Mouse (Mus musculus) CH12.LX (cell line): Measurements from ENCODE around the gene Gdap1l1. TPM values are rescaled to one million over a fixed set of nuclear protein-coding genes. Genes with fewer than 3 reads are reported as not detected.

ENCODE experiments used
- DNase-seq: peaks from one replicate; pipeline ENCODE4 v3.0.0-alpha.2; 2013; ENCODE audit errors: extremely low read depth
- H3K27ac ChIP-seq: 2 replicates; pipeline ENCODE4 v1.5.1; 2012; ENCODE audit warnings: low read depth, mild to moderate bottlenecking, control low read depth, moderate library complexity; ENCODE audit not compliant: insufficient read depth
- H3K27me3 ChIP-seq: replicated peaks from 2 replicates; pipeline ENCODE3; 2012; ENCODE audit warnings: inconsistent platforms
- H3K36me3 ChIP-seq, 2 experiments: replicated peaks in 1 of 2; 2 replicates each; pipeline versions ENCODE3 to v1.6.1; 2012; ENCODE audit warnings: inconsistent platforms in 1 of 2, low read length in 1 of 2, mild to moderate bottlenecking in 1 of 2, mixed read lengths in 1 of 2, moderate library complexity in 1 of 2; ENCODE audit not compliant: control insufficient read depth in 1 of 2, insufficient read depth in 1 of 2
- H3K4me1 ChIP-seq, 2 experiments: 2 replicates each; pipeline ENCODE4 v1.6.1; 2012; ENCODE audit warnings: inconsistent platforms in 1 of 2, moderate library complexity in 1 of 2; ENCODE audit not compliant: insufficient read depth in 2 of 2, control insufficient read depth in 1 of 2
- H3K4me2 ChIP-seq: 2 replicates; pipeline ENCODE4 v1.6.1; 2012; ENCODE audit warnings: low read depth, mild to moderate bottlenecking, control low read depth; ENCODE audit not compliant: poor library complexity, insufficient read depth, severe bottlenecking
- H3K4me3 ChIP-seq, 3 experiments: fragments of 150-350 bp in 1 of 3; sonication (generic) in 1 of 3; replicated peaks in 1 of 3; 2 replicates each; pipeline versions ENCODE3 to v1.5.1; 2011 to 2012; ENCODE audit warnings: low read depth in 2 of 3, low read length in 2 of 3, mild to moderate bottlenecking in 2 of 3, moderate library complexity in 2 of 3, control low read depth in 1 of 3, improper control_type of control experiment in 1 of 3, inconsistent platforms in 1 of 3, mixed read lengths in 1 of 3; ENCODE audit not compliant: poor library complexity in 1 of 3
- H3K79me2 ChIP-seq: replicated peaks from 2 replicates; pipeline ENCODE4 v1.6.1; 2012; ENCODE audit warnings: mild to moderate bottlenecking, moderate library complexity; ENCODE audit not compliant: control insufficient read depth, poor library complexity, insufficient read depth, severe bottlenecking; ENCODE audit errors: extremely low read depth
- H3K9ac ChIP-seq: 2 replicates; pipeline ENCODE4 v1.6.1; 2012; ENCODE audit warnings: low read depth, mild to moderate bottlenecking, control low read depth, moderate library complexity; ENCODE audit not compliant: insufficient read depth
- H3K9me3 ChIP-seq: replicated peaks from 2 replicates; pipeline ENCODE3; 2012; ENCODE audit warnings: low read length, inconsistent platforms, mixed read lengths
- BHLHE40 ChIP-seq: IDR thresholded peaks from 2 replicates; pipeline ENCODE4 v1.6.1; 2011; ENCODE audit warnings: mild to moderate bottlenecking, low read depth, low read length, improper control_type of control experiment
- E2F4 ChIP-seq: IDR thresholded peaks from 2 replicates; pipeline ENCODE4 v1.6.1; 2011; ENCODE audit warnings: low read depth, low read length, improper control_type of control experiment; ENCODE audit not compliant: insufficient replicate concordance
- ELF1 ChIP-seq: IDR thresholded peaks from 2 replicates; pipeline ENCODE4 v1.6.1; 2014; ENCODE audit warnings: low read depth, mild to moderate bottlenecking, inconsistent platforms, low read length, improper control_type of control experiment
- ETS1 ChIP-seq: conservative IDR thresholded peaks from 2 replicates; pipeline ENCODE4 v1.6.1; 2012; ENCODE audit warnings: low read depth, mild to moderate bottlenecking, inconsistent platforms, low read length, improper control_type of control experiment, moderate library complexity
- GABPA ChIP-seq: IDR thresholded peaks from 2 replicates; pipeline ENCODE4 v1.6.1; 2012; ENCODE audit warnings: low read depth, low read length, improper control_type of control experiment, inconsistent platforms; ENCODE audit not compliant: insufficient replicate concordance
- HCFC1 ChIP-seq: IDR thresholded peaks from 2 replicates; pipeline ENCODE4 v1.6.1; 2012; ENCODE audit warnings: low read depth, mild to moderate bottlenecking, inconsistent platforms, low read length, improper control_type of control experiment
- IRF4 ChIP-seq: IDR thresholded peaks from 2 replicates; pipeline ENCODE4 v1.6.1; 2014; ENCODE audit warnings: low read depth, mild to moderate bottlenecking, inconsistent platforms, low read length, improper control_type of control experiment
- JUND ChIP-seq: conservative IDR thresholded peaks from 2 replicates; pipeline ENCODE4 v1.6.1; 2011; ENCODE audit warnings: low read depth, low read length, improper control_type of control experiment
- KAT2A ChIP-seq: IDR thresholded peaks from 2 replicates; pipeline ENCODE4 v1.6.1; 2012; ENCODE audit warnings: low read length, improper control_type of control experiment, inconsistent platforms; ENCODE audit not compliant: insufficient replicate concordance
- MAFK ChIP-seq: IDR thresholded peaks from 2 replicates; pipeline ENCODE4 v1.6.1; 2011; ENCODE audit warnings: low read length, improper control_type of control experiment; ENCODE audit not compliant: insufficient replicate concordance
- MAZ ChIP-seq: IDR thresholded peaks from 2 replicates; pipeline ENCODE4 v1.6.1; 2012; ENCODE audit warnings: low read depth, mild to moderate bottlenecking, inconsistent platforms, low read length, improper control_type of control experiment, moderate library complexity
- NELFE ChIP-seq: IDR thresholded peaks from 2 replicates; pipeline ENCODE4 v1.6.1; 2011; ENCODE audit warnings: low read depth, low read length, improper control_type of control experiment
- PAX5 ChIP-seq: IDR thresholded peaks from 2 replicates; pipeline ENCODE4 v1.6.1; 2012; ENCODE audit warnings: low read length, inconsistent platforms, mixed read lengths
- RAD21 ChIP-seq: IDR thresholded peaks from 2 replicates; pipeline ENCODE4 v1.6.1; 2011; ENCODE audit warnings: low read depth, mild to moderate bottlenecking, low read length, improper control_type of control experiment, moderate library complexity
- SIN3A ChIP-seq: IDR thresholded peaks from 2 replicates; pipeline ENCODE4 v1.6.1; 2012; ENCODE audit warnings: low read length, improper control_type of control experiment, inconsistent platforms
- SMC3 ChIP-seq: IDR thresholded peaks from 2 replicates; pipeline ENCODE4 v1.6.1; 2011; ENCODE audit warnings: low read depth, low read length, improper control_type of control experiment
- TBP ChIP-seq: conservative IDR thresholded peaks from 2 replicates; pipeline ENCODE4 v1.6.1; 2011; ENCODE audit warnings: low read depth, low read length, improper control_type of control experiment
- UBTF ChIP-seq: IDR thresholded peaks from 2 replicates; pipeline ENCODE4 v1.6.1; 2012; ENCODE audit warnings: low read depth, mild to moderate bottlenecking, inconsistent platforms, low read length, improper control_type of control experiment, moderate library complexity
- ZMIZ1 ChIP-seq: IDR thresholded peaks from 2 replicates; pipeline ENCODE4 v1.6.1; 2012; ENCODE audit warnings: low read depth, mild to moderate bottlenecking, inconsistent platforms, low read length, improper control_type of control experiment
- ZNF384 ChIP-seq: IDR thresholded peaks from 2 replicates; pipeline ENCODE4 v1.6.1; 2012; ENCODE audit warnings: low read depth, low read length, improper control_type of control experiment, inconsistent platforms
- dilution Hi-C: fragments of 300-500 bp; cut with MboI; formaldehyde crosslinking; loops from 2 replicates; pipeline ENCODE4 v1.14.3; 2020; ENCODE audit warnings: low sequenced_read_pairs; ENCODE audit not compliant: extremely low pct_unique_long_range_greater_than_20kb, extremely low pct_ligation_motif_present
- in situ Hi-C: fragments of 300-500 bp; cut with MboI; formaldehyde crosslinking; loops from 3 replicates; pipeline ENCODE4 v1.14.3; 2019; ENCODE audit warnings: low sequenced_read_pairs, low pct_ligation_motif_present, low pct_unique_long_range_greater_than_20kb, mixed read lengths
- polyA plus RNA-seq: library from polyadenylated mRNA; unstranded; fragments of >175 nt; gene quantifications from 2 replicates; pipeline ENCODE4 v1.2.1, GENCODE M21; 2012; ENCODE audit warnings: low read depth; ENCODE audit not compliant: insufficient read length
- total RNA-seq, 2 experiments: library from RNA; depleted of rRNA; stranded (reverse); fragments of 300-350 nt in 1 of 2; fragments of >200 nt in 1 of 2; gene quantifications; 2 replicates each; pipeline ENCODE4 v1.2.3; 2012 to 2014

Gdap1l1 gene
- total and polyA plus RNA-seq, 3 experiments = not detected

- no peak for DNase-seq
- dilution Hi-C loops = no loop called here
Observed at GRCm38 (mm10) chr2:163411840-163412239, 26.4 kb upstream of the Gdap1l1 start.

GRCm38 (mm10) chr2:163412419-163412818 lies 25.9 kb upstream of the Gdap1l1 start:
- peaks cover 2 to 21% of the 10 kb centered on the region in 2 experiments; a peak in 2 of 4 replicates for H3K4me1 ChIP-seq
- no peak for TF ChIP-seq BHLHE40
- no peak for TF ChIP-seq IRF4
- no peak for TF ChIP-seq GABPA
- TF ChIP-seq E2F4 = no peak
- TF ChIP-seq ELF1 = no peak
- TF ChIP-seq JUND = no peak
- H3K27ac ChIP-seq = no peak overlapping the region
- H3K79me2 ChIP-seq = peaks cover 22% of the 10 kb centered on the region
- dilution Hi-C loops = no loop called here
- H3K9me3 ChIP-seq = no peaks in the 10 kb centered on the region
- H3K4me2 ChIP-seq = no peak overlapping the region
- peaks cover 44 to 77% of the 10 kb centered on the region in 2 experiments for H3K36me3 ChIP-seq
- in situ Hi-C loops = loop anchor here (10.0 kb wide), 1 partner anchor 318 kb away; no protein-coding TSS in a partner anchor
- no peaks in the 10 kb centered on the region for H3K27me3 ChIP-seq
- no peak overlapping the region for H3K4me3 ChIP-seq
- no peak overlapping the region for H3K9ac ChIP-seq
- no peak for DNase-seq

More at GRCm38 (mm10) chr2:163411840-163412239, 26.4 kb upstream of the Gdap1l1 start:
- peaks cover 0 to 16% of the 10 kb centered on the region in 2 experiments; a peak in 2 of 4 replicates for H3K4me1 ChIP-seq
- no peak for TF ChIP-seq HCFC1
- no peak for TF ChIP-seq UBTF
- no peak for TF ChIP-seq NELFE
- TF ChIP-seq MAFK = no peak
- TF ChIP-seq GABPA = no peak
- no peak for TF ChIP-seq PAX5
- TF ChIP-seq TBP = no peak
- no peak for TF ChIP-seq ZMIZ1
- TF ChIP-seq SMC3 = no peak
- no peak for TF ChIP-seq ETS1
- TF ChIP-seq ZNF384 = no peak
- TF ChIP-seq MAZ = no peak
- no peak for TF ChIP-seq KAT2A
- TF ChIP-seq RAD21 = no peak
- TF ChIP-seq BHLHE40 = no peak
- no peak for TF ChIP-seq SIN3A
- TF ChIP-seq, all 38 proteins: peak for 0
- no peak overlapping the region for H3K4me3 ChIP-seq
- no peaks in the 10 kb centered on the region for H3K27me3 ChIP-seq
- H3K4me2 ChIP-seq = no peak overlapping the region
- no peaks in the 10 kb centered on the region for H3K9me3 ChIP-seq
- H3K79me2 ChIP-seq = peaks cover 16% of the 10 kb centered on the region
- in situ Hi-C loops = loop anchor here (10.0 kb wide), 1 partner anchor 317 kb away; no protein-coding TSS in a partner anchor
- H3K9ac ChIP-seq = no peak overlapping the region
- H3K27ac ChIP-seq = no peak overlapping the region
- peaks cover 49 to 83% of the 10 kb centered on the region in 2 experiments for H3K36me3 ChIP-seq
